Mouse (Mus musculus) heart, postnatal 0 days (tissue): ENCODE measurements at regions not wholly inside any gene's neighbourhood (a gene's known extent, or its start where the extent isn't known, plus 50 kb on each side); places are given as distances from the start of the nearest gene placed in this dataset.

Source experiments
- CTCF ChIP-seq: IDR thresholded peaks from 2 replicates; pipeline ENCODE4 v1.5.1; 2016; ENCODE audit warnings: antibody characterized with exemption, control low read depth, low read depth
- EP300 ChIP-seq: IDR thresholded peaks from 2 replicates; pipeline ENCODE4 v1.6.1; 2016; ENCODE audit warnings: antibody characterized with exemption, low read depth

DNA sequence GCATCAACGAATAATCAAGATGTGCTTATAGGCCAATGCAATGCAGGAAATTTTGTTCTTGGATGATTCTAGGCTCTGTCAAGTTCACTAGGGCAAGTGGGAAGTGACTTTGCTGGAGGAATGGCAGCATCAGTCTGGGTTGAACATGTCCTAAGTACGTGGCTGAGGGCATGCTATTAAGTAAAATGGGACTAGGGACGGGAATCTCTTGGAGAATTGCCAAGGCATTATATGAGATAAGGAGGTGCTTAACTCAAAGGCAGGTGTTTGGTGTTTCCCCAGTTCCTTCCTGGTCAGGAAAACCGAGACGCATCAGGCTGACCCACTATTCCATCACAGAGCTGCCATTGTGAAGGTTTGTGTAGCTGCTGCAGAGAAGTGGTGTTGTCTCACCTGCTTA is 307.0 kb downstream of the Med13l start:
- no peak for TF ChIP-seq CTCF
- no peak for TF ChIP-seq EP300
